Mouse (Mus musculus): ENCODE data around the gene Senp6.

DNA sequence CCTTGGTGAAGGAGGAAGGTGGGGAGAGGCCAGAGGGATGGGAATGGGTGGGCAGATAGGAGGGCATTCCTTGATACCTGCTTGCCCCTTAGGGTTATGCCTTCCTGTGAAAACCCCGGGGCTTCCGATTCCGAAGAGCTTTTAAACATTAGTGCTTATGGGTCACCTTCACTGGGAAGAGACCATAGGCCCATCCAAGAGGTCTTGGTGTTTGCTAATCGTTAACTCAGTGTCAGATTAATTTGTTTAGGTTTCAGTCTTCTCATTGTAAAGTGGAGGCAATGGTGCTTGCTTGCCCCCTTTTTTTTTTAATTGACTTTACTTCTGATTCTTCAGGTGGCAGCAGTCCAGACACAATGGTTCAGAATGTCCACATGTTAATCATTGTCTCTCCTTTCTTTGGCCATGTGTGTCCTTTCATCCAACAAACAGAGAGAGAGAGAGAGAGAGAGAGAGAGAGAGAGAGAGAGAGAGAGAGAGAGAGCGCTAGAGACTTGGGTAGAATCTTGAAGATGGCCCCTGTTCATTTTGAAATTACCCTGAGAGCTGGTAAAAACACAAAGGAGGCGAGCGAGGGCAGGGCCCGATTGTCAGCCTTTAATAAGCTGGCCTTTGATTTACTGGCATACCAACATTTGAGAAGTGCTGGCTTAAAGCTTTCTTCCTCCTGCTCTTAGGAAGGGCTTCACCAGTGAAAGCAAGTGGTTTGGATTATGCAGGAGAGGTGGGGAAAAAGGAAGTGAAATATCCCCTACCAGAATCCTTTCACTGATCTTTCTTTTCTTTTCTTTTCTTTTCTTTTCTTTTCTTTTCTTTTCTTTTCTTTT, 105.9 kb downstream of the Senp6 start:
- TF ChIP-seq POLR2A (IDR thresholded peaks at IDR 0.05; ENCODE audit: control insufficient read depth, low read depth, low read length), result no peak
- TF ChIP-seq CTCF (IDR thresholded peaks at IDR 0.05; ENCODE audit: control insufficient read depth, insufficient read depth, insufficient replicate concordance, low read depth, low read length), result no peak

Data from testis, adult 2 months (tissue).